Mouse (Mus musculus) olfactory bulb, adult 2 months (tissue): ENCODE results near the gene Fbxl17.

ENCODE experiments used
- CTCF ChIP-seq: fragments of 200-500 bp; IDR thresholded peaks from 2 replicates; pipeline ENCODE4 v1.5.1; 2012; ENCODE audit warnings: low read depth, mild to moderate bottlenecking, low read length, moderate library complexity; ENCODE audit not compliant: insufficient read depth
- POLR2A ChIP-seq: fragments of 200-500 bp; IDR thresholded peaks from 2 replicates; pipeline ENCODE4 v1.6.1; 2012; ENCODE audit warnings: mild to moderate bottlenecking, low read depth, low read length, moderate library complexity; ENCODE audit not compliant: insufficient read depth

DNA sequence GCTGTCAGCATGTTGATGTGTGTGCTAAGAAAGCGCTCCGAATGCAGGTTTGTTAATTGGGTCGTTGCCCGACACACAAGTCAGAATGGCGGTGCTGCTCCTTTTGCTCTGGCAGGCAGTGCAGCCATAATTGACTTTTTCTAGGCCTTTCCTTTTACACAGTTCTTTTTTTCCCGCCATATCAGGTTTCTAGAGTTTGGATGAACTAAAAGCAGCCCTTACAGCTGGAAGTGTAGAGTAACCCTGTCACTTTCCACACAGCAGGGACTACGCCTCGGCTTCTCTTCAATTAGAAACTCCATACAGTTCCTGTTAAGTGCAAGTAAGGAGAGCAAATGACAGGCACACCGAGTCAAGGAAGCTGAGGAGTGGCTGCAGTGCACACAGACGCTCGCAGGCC, 133.8 kb downstream of the Fbxl17 start:
- TF ChIP-seq CTCF (no peak), POLR2A (no peak)
